Mouse (Mus musculus) fat pad, adult 2 months (tissue): Measurements from ENCODE around the gene Clnk.

Experiments used
- DNase-seq: peaks from one replicate; pipeline ENCODE4 v3.0.0-alpha.2; 2011; ENCODE audit warnings: low read depth, low spot score; ENCODE audit errors: extremely low read depth

The Clnk gene

GRCm38 (mm10) chr5:38754950-38755349 lies 121.7 kb downstream of the Clnk start:
- DNase-seq: no peak

- no peak for DNase-seq
Measured at GRCm38 (mm10) chr5:38752749-38753148, 123.9 kb downstream of the Clnk start.

GRCm38 (mm10) chr5:38708940-38709581 lies 167.6 kb downstream of the Clnk start:
- DNase-seq: no peak

GRCm38 (mm10) chr5:38707364-38708075 lies 169.1 kb downstream of the Clnk start:
- DNase-seq: no peak

GRCm38 (mm10) chr5:38702941-38703340 lies 173.7 kb downstream of the Clnk start:
- no peak for DNase-seq

GRCm38 (mm10) chr5:38702091-38702490 lies 174.5 kb downstream of the Clnk start:
- DNase-seq: no peak

- DNase-seq: no peak
Measured at GRCm38 (mm10) chr5:38698466-38698865, 178.1 kb downstream of the Clnk start.

GRCm38 (mm10) chr5:38698046-38698445 lies 178.6 kb downstream of the Clnk start:
- DNase-seq: no peak

GRCm38 (mm10) chr5:38696616-38697375 lies 179.8 kb downstream of the Clnk start:
- no peak for DNase-seq

- no peak for DNase-seq
Measured at GRCm38 (mm10) chr5:38692859-38693258, 183.8 kb downstream of the Clnk start.

GRCm38 (mm10) chr5:38689186-38689585 lies 187.4 kb downstream of the Clnk start:
- no peak for DNase-seq

- DNase-seq: no peak
Measured at GRCm38 (mm10) chr5:38687694-38688093, 188.9 kb downstream of the Clnk start.

GRCm38 (mm10) chr5:38684164-38684911 lies 192.3 kb downstream of the Clnk start, which contains the start of gene Zfp518b:
TSS of gene Zfp518b (minus strand) at chr5:38684826.
- DNase-seq: no peak

GRCm38 (mm10) chr5:38658836-38659235 lies 217.8 kb downstream of the Clnk start:
- DNase-seq: no peak
